Mouse (Mus musculus): Measurements from ENCODE around the gene Spryd7. TPM values are rescaled to one million over a fixed set of nuclear protein-coding genes. Genes with fewer than 3 reads are reported as not detected.

Gene Spryd7
- 86.9 TPM for polyA plus RNA-seq (2014; fragmentation: Illumina TruSeq; extraction: RNeasy Lipid Tissue Mini Kit (QIAGEN cat#74804); ENCODE audit: low read depth, low replicate concordance)

GRCm38 (mm10) chr14:61556289-61557147 is at the start of gene Spryd7:
Gene Spryd7 (minus strand): TSS chr14:61556886.

DNA sequence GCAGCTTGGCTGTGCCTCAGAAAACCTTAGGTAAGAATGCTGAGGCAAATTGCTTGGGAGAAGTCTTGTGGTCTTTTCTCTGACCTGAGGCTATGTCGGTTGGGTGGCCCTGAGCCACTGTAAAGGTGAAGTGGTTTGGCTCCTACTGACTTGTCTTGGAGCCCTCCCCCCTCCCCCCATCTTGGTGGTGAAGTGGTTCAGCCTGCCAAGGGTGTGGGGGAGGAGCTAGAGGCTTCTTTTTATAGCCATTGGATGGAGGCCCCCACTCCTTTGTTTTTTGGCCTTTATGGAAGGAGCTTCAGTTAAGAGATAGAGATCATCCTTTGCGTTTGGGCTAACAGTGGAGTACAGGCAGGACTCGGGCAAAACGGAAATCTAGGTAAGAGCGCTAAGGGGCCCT is 41.3 kb upstream of the Spryd7 start, which contains the start of gene Trim13:
TSS of gene Trim13 (plus strand) at position 280 of the 400 bp plus-strand sequence.

Other genes starting within 250 kb of the Spryd7 start
- gene Arl11, start 247.1 kb downstream of the Spryd7 start, polyA plus RNA-seq (2014; fragmentation: Illumina TruSeq; extraction: RNeasy Lipid Tissue Mini Kit (QIAGEN cat#74804); ENCODE audit: low read depth, low replicate concordance), result 0.82 TPM
- 3.8 TPM for gene Ebpl, start 196.4 kb downstream of the Spryd7 start, polyA plus RNA-seq (2014; fragmentation: Illumina TruSeq; extraction: RNeasy Lipid Tissue Mini Kit (QIAGEN cat#74804); ENCODE audit: low read depth, low replicate concordance)
- gene Kpna3, start 117.0 kb downstream of the Spryd7 start, polyA plus RNA-seq (2014; fragmentation: Illumina TruSeq; extraction: RNeasy Lipid Tissue Mini Kit (QIAGEN cat#74804); ENCODE audit: low read depth, low replicate concordance), result 143 TPM
- gene Trim13, start 41.4 kb upstream of the Spryd7 start, polyA plus RNA-seq (2014; fragmentation: Illumina TruSeq; extraction: RNeasy Lipid Tissue Mini Kit (QIAGEN cat#74804); ENCODE audit: low read depth, low replicate concordance), result 27.1 TPM
- not detected for gene Kcnrg, start 50.6 kb upstream of the Spryd7 start, polyA plus RNA-seq (2014; fragmentation: Illumina TruSeq; extraction: RNeasy Lipid Tissue Mini Kit (QIAGEN cat#74804); ENCODE audit: low read depth, low replicate concordance)

All from adrenal gland, adult 10 weeks (tissue).